Mouse (Mus musculus): ENCODE measurements around the gene Disp1. TPM values are rescaled to one million over a fixed set of nuclear protein-coding genes. Genes with fewer than 3 reads are reported as not detected.

Gene Disp1
- total RNA-seq, 2 experiments from 2014 or later: 2.1 to 6.7 TPM

GRCm38 (mm10) chr1:183142566-183142965 lies 78.8 kb downstream of the Disp1 start:
- no peak for ATAC-seq (replicated peaks; ENCODE audit: low FRiP score, poor library complexity, severe bottlenecking)

DNA sequence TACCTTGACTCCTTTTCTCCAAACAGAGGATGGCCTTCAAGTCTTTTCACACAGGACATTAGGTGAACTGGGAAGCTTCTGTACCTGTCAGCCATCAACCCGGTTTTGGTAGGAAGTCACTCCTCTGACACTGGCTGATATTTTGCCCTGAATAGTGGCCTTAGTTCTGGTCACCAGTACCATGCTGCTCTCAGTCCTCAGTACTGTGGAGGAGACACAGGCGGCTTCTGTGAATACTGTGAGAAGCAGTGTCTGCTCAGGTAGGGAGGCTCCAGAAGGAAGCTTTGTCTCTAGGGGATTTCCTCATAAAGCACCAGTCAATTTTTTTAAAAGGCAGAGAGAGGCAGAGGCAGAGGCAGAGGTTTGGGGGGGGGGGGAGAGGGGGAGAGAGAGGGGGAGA lies 80.0 kb downstream of the Disp1 start:
- ATAC-seq (replicated peaks; ENCODE audit: low FRiP score, poor library complexity, severe bottlenecking): no peak

DNA sequence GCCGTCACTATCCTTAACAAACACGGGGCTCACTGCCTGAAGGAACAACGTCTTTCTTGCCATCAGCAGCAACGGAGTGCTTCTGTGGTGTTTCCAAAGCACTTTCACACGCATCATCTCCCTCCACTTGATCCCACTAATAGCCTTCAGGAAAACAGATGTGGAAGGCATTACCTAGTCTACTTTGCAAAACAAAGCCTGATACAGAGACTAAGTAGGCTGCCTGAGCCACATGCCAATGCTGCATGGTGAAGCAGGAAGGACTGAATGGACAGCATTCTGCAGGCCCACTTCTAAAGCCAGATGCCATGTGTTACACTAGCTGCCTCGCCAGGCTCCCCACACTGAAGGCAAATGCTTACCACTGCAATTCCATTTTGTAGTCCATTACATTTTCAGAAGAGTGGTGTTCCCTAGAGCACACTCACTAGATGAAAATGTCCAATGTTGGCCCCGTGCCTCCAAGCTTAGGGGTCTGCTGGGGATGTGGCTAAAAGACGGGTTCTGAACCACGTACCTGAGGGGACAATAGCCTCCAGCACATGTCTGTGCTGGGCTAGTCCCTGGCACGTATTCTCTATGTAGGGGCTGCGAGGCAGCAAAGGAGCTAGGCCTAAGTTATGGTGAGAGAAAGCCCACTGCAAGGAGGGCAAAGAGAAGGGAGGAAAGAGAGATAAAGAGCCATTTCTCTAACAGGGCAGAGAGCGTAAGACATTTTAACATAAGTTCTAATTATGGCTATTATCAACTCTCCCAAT lies 80.6 kb downstream of the Disp1 start:
- ATAC-seq (replicated peaks; ENCODE audit: low FRiP score, poor library complexity, severe bottlenecking): no peak

DNA sequence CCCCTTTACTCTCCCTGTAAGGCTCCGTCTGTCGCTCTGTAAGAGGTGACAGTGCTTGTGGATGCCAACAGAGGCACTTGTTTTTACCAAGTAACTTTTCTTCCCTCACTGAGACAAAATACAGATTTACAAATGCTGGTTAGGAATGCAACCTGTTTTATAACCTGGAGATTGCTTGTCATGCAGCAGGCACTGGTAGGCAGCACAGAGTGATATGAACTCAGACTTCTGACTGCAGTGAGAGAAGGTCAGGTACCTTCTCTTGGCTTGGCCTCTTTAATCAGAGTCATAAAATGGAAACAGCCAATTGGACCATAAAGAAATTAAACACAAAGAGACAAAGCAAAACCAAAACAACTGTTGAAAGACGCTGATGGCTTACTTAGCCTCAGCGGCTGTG lies 83.2 kb downstream of the Disp1 start:
- ATAC-seq (replicated peaks; ENCODE audit: low FRiP score, poor library complexity, severe bottlenecking): no peak

GRCm38 (mm10) chr1:183134427-183134826 lies 86.9 kb downstream of the Disp1 start:
- no peak for ATAC-seq (replicated peaks; ENCODE audit: low FRiP score, poor library complexity, severe bottlenecking)

GRCm38 (mm10) chr1:183133440-183133839 lies 87.9 kb downstream of the Disp1 start:
- ATAC-seq (replicated peaks; ENCODE audit: low FRiP score, poor library complexity, severe bottlenecking): no peak

- ATAC-seq (replicated peaks; ENCODE audit: low FRiP score, poor library complexity, severe bottlenecking): no peak
These were observed 94.1 kb downstream of the Disp1 start for GRCm38 (mm10) chr1:183127246-183127645.

GRCm38 (mm10) chr1:183123725-183124124 lies 97.6 kb downstream of the Disp1 start:
- ATAC-seq (replicated peaks; ENCODE audit: low FRiP score, poor library complexity, severe bottlenecking): no peak

DNA sequence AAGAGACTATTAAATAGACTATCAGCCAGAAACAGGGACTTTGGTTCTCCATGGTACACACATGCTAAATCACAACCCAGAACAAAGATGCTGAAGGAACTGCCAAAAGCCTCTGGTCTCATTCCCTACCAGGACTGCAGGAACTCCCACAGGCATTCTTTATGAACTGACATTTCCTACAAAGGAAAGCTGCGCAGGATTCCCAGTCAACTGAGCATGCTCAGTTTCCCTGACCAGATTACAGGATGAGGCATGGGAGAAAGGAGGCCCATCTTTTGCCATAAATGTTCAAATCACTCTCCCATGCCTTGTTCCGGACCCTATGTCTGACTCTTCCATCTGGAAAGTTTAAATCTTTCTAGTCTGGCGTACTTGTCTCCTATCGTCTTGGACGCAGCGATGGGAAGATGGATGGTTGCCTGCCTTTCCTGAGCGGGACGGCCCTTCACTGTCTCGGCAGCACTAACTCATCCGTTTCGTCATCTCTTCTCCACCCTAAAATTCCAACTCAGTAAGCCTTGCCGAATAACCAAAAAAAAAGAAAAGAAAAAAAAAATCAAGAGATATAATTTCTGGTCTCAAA lies 100.9 kb downstream of the Disp1 start:
- ATAC-seq (replicated peaks; ENCODE audit: low FRiP score, poor library complexity, severe bottlenecking): no peak

DNA sequence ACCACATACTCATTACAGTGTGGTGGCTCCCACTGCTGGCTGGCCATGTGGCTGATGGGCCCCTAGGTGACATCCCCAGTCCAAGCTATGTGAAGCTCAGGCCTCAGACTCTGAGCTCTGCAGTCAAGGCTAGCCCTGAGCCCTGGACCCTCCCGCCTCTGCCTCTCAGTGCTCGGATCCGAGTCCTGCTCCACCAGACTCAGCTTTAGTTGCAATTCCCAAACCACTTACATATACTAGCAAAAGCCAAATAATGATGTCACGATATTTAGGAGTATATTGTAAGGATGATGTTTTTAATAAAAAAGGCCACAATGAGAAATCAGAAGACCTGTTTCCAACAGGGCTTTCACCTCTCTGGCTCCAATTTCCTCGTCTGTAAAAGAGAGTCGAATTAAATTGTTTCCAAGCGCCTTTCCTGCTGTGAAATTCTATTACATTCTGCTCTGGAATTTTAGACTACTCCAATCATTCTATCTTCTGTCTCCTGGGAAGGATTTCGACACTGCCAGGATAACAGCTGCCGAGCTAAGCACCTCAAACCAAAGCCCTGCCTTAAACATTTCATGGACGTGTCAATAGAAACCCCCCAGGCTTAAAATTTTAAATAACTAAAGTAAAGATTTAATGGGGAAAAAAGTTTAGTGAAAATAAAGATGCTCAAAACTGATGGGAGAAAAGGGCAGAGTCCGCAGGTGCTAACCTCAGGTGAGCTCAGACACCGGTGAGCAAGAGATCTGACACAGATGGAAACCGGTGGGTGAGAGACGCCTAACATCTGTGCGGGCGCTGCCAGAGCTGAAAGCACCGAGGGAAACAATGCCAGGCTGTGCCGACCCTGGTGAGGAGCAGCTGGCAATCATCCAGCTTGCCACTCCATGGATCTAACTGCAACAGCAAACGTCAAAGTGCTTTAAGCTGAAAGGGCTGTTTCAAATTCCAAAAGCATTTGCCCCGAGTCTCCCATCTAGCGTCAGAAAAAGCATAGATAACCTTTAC lies 103.2 kb downstream of the Disp1 start:
- no peak for ATAC-seq (replicated peaks; ENCODE audit: low FRiP score, poor library complexity, severe bottlenecking)

DNA sequence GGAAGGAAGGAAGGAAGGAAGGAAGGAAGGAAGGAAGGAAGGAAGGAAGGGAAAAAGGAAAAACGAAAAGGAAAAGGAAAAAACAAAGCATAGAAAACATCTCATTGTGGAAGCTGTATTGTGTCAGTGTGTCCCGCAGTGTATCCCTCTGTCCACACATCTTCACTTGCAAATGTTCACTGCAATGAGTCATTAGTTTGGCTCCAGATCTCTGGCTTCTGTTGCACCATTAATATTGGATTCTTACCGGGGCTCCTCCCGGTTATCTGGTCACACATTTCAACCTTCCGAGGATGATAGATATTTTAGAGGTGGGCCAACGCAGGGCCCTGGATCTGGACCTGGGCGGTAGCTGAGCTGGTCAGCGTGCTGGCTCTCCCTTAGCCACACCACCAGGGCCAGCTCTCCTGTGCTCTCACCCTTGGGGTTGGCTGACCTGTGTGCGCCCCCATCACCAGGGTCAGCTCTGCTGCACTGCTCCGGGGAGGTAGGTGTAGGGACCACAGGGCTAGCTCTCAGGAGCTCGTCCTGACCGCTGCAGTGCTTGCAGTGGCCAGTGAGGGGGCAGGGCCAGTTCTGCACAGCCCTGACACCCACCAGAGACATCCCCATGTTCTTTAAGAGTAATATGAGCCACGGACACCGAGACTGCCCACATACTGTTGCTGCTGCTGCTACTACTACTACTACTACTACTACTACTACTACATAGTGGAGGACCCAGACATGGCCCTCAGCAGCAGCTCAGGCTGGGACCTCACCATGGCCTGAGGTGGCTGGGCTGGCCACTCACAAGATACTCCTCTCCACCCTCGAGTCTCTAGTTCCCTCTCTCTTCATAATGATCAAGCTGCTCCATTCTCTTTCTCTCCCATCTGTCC lies 104.1 kb downstream of the Disp1 start:
- ATAC-seq (replicated peaks; ENCODE audit: low FRiP score, poor library complexity, severe bottlenecking): no peak

- ATAC-seq (replicated peaks; ENCODE audit: low FRiP score, poor library complexity, severe bottlenecking): no peak
These were observed 104.9 kb downstream of the Disp1 start for GRCm38 (mm10) chr1:183116441-183116840.

DNA sequence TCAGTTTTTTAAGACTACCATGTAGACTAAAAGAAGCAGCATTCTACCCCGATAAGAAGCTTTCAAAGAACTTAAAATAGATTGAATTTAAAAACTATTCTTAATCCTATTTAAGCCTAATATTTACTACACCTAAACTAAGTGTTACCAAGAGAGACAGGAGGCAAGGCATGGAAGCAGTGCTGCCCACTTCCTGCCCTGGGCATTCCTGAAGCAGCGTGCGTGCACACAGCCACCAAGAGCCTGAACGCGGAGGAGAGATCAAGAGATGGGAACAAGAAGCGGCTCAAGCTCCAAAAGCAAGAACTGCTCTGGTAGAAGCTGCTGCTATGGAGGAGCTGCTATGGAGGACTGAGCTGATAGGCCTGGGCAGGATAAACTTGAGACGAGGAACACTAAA lies 106.2 kb downstream of the Disp1 start:
- ATAC-seq (replicated peaks; ENCODE audit: low FRiP score, poor library complexity, severe bottlenecking): no peak

- ATAC-seq (replicated peaks; ENCODE audit: low FRiP score, poor library complexity, severe bottlenecking): no peak
These were observed 106.8 kb downstream of the Disp1 start for GRCm38 (mm10) chr1:183114554-183114953.

DNA sequence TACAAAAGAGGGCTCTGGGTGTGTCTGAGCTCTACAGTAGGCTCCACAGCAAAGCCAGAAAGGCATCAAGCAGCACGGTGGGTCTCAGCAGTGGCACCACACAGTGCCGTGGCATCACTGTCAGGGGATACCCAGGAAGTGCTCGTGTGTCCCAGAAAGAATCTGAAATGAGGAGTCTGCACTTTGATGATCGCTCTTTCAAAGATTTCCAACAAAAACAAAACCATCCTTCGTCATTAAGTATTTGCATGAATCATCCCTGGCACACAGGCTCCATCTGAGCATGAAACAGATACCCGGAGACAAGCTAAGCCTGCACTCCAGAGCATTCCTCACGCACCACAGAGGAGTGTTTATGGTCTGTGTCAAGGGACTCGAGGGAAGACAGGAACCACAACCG lies 107.8 kb downstream of the Disp1 start:
- no peak for ATAC-seq (replicated peaks; ENCODE audit: low FRiP score, poor library complexity, severe bottlenecking)

DNA sequence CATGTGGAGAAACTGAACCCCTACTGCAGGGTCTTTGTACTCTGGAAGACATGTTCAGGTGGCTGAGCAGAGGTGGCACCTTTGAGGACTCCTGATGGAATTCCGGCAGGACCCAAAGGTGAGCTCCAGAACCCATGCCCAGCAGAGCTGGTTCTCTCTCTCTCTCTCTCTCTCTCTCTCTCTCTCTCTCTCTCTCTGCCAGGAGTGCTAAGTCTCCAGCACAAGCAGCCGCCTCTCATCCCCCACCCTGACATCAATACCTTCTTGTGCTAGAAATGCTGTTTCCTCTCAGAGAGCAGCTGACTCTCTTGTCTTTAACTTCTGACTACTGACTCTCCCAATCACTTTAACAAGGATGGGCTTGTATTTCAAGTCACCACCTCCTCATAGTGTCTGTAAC lies 113.8 kb downstream of the Disp1 start:
- no peak for ATAC-seq (replicated peaks; ENCODE audit: low FRiP score, poor library complexity, severe bottlenecking)

DNA sequence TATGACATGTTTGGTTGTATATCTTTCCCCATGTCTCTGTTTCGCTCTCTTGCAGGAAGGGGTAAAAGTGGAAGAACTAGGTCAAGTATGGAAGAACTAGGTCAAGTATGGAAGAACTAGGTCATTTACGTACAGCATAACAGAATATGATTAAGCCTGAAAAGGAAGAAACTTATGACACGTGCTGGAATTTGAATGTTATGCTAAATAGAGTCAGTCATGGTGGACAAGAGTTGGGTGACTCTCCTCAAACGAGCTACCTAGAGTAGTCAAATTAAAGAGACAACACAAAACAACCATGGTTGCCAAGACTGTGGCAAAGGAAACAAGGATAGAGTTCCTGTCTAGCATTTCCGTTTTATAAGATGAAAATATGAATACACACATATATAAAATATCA lies 116.6 kb downstream of the Disp1 start:
- no peak for ATAC-seq (replicated peaks; ENCODE audit: low FRiP score, poor library complexity, severe bottlenecking)

DNA sequence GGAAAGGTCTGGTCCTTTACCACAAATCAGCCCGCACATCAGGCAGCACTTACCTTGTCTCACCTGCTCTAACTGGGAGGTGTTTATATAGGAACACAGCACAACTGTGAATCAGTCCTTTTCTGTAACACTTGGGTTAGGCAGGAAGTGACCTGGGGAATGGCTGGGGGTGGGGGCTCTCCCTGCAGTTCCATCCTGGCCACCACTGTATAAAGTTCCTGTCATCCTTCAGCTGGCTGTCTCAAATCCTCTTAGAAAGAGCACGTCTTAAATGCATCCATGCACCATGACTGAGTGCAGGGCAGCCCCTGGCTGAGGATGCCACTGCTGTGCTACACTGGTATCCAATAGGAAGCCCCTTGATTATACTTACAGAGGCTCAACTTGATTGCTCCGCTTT lies 118.5 kb downstream of the Disp1 start:
- no peak for ATAC-seq (replicated peaks; ENCODE audit: low FRiP score, poor library complexity, severe bottlenecking)

DNA sequence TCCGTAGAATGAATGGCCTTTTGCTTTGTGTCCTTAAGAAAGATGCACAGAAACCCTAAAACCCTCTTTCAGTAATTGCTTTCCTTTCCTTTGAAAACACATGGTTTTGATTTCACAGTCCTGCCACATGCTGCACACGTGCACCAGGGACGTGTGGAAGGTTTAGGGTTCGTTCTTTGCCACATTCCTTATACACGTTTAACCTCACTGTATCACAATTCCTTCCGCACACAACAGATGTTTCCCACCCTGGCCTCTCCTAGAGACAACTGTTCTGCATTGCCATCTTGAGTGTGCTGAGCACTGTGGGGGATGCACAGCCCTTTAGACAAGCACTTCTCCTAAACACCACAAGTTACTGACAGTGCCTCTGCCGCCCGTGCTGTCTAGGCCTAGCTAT lies 119.2 kb downstream of the Disp1 start:
- ATAC-seq (replicated peaks; ENCODE audit: low FRiP score, poor library complexity, severe bottlenecking): no peak

DNA sequence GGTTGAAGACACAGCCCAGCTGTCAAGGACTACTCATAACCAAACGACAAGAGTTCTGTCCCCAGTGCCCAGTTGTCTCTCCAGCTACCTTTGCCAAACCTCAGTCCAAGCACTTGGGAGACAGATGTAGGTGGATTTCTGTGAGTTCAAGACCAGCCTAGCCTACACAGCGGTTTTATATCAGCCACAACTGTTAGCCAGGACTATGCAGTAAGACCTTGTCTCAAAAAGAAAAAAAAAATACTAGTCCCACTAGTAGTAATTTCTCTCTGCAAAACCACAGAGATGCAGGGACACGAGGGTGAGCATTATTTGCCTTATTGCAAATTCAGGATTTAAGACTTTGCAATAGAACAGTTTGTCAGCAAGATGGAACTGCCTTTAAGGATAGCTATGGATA lies 120.0 kb downstream of the Disp1 start:
- ATAC-seq (replicated peaks; ENCODE audit: low FRiP score, poor library complexity, severe bottlenecking): no peak
